Mouse (Mus musculus): Measurements from ENCODE around the gene Mal. TPM values are rescaled to one million over a fixed set of nuclear protein-coding genes. Genes with fewer than 3 reads are reported as not detected.

Mal gene
- polyA plus RNA-seq, 1 experiment from 2014 or later, result 59.7 TPM

GRCm38 (mm10) chr2:127652805-127653204, 3.7 kb downstream of the Mal start:
- peaks cover 34% of the 10 kb centered on the region for H3K27me3 ChIP-seq (ENCODE audit: insufficient read depth, low read length)
- peaks cover 5% of the 10 kb centered on the region for H3K4me1 ChIP-seq (ENCODE audit: insufficient read depth, low read length)
- 0 out of 2 replicates have a peak, but pooled peaks have one; percentile 2 for ATAC-seq (ENCODE audit: low FRiP score, low TSS enrichment)
- 74% methylated on average over 2 of the region's 2 CpGs for WGBS
- H3K4me2 ChIP-seq (replicated peaks; ENCODE audit: low read depth, low read length), result peak overlapping the region; percentile 56; the same call in 1 of the 2 replicates
- H3K9ac ChIP-seq (replicated peaks; ENCODE audit: low read length), result no peak overlapping the region
- no peaks in the 10 kb centered on the region for H3K36me3 ChIP-seq (ENCODE audit: insufficient read depth, low read length)
- no peaks in the 10 kb centered on the region for H3K9me3 ChIP-seq (ENCODE audit: low read length)
- no peak overlapping the region for H3K4me3 ChIP-seq (ENCODE audit: low read length)
- H3K27ac ChIP-seq (ENCODE audit: low read length), result peak overlapping the region; percentile 91

GRCm38 (mm10) chr2:127652335-127652734, 4.2 kb downstream of the Mal start:
- 0 out of 2 replicates have a peak, but pooled peaks have one; percentile 2 for ATAC-seq (ENCODE audit: low FRiP score, low TSS enrichment)
- H3K4me1 ChIP-seq (ENCODE audit: insufficient read depth, low read length), result peaks cover 5% of the 10 kb centered on the region
- H3K9me3 ChIP-seq (ENCODE audit: low read length), result no peaks in the 10 kb centered on the region
- H3K27ac ChIP-seq (ENCODE audit: low read length), result peak overlapping the region; percentile 91
- H3K9ac ChIP-seq (replicated peaks; ENCODE audit: low read length), result no peak overlapping the region
- peaks cover 30% of the 10 kb centered on the region for H3K27me3 ChIP-seq (ENCODE audit: insufficient read depth, low read length)
- 0 out of 2 replicates have a peak overlapping the region, but pooled peaks have one; percentile 16 for H3K4me2 ChIP-seq (replicated peaks; ENCODE audit: low read depth, low read length)
- no peak overlapping the region for H3K4me3 ChIP-seq (ENCODE audit: low read length)
- no peaks in the 10 kb centered on the region for H3K36me3 ChIP-seq (ENCODE audit: insufficient read depth, low read length)

GRCm38 (mm10) chr2:127651601-127652000, 4.9 kb downstream of the Mal start:
- H3K4me3 ChIP-seq (ENCODE audit: low read length), result no peak overlapping the region
- peak overlapping the region; percentile 16; the same call in 1 of the 2 replicates for H3K4me2 ChIP-seq (replicated peaks; ENCODE audit: low read depth, low read length)
- peaks cover 5% of the 10 kb centered on the region for H3K4me1 ChIP-seq (ENCODE audit: insufficient read depth, low read length)
- H3K36me3 ChIP-seq (ENCODE audit: insufficient read depth, low read length), result no peaks in the 10 kb centered on the region
- H3K27me3 ChIP-seq (ENCODE audit: insufficient read depth, low read length), result peaks cover 22% of the 10 kb centered on the region
- peak; percentile 57; the same call in 1 of the 2 replicates for ATAC-seq (ENCODE audit: low FRiP score, low TSS enrichment)
- peak overlapping the region; percentile 91 for H3K27ac ChIP-seq (ENCODE audit: low read length)
- 54% methylated on average over 5 of the region's 5 CpGs for WGBS
- no peak overlapping the region for H3K9ac ChIP-seq (replicated peaks; ENCODE audit: low read length)
- H3K9me3 ChIP-seq (ENCODE audit: low read length), result no peaks in the 10 kb centered on the region

- H3K27me3 ChIP-seq (ENCODE audit: insufficient read depth, low read length), result peaks cover 5% of the 10 kb centered on the region
- H3K27ac ChIP-seq (ENCODE audit: low read length), result no peak overlapping the region
- no peak overlapping the region for H3K9ac ChIP-seq (replicated peaks; ENCODE audit: low read length)
- no peak for ATAC-seq (ENCODE audit: low FRiP score, low TSS enrichment)
- 54% methylated on average over 5 of the region's 5 CpGs for WGBS
- H3K4me3 ChIP-seq (ENCODE audit: low read length), result no peak overlapping the region
- H3K9me3 ChIP-seq (ENCODE audit: low read length), result no peaks in the 10 kb centered on the region
- no peak overlapping the region for H3K4me2 ChIP-seq (replicated peaks; ENCODE audit: low read depth, low read length)
- no peaks in the 10 kb centered on the region for H3K36me3 ChIP-seq (ENCODE audit: insufficient read depth, low read length)
- H3K4me1 ChIP-seq (ENCODE audit: insufficient read depth, low read length), result peaks cover 9% of the 10 kb centered on the region; the same call in 1 of the 2 replicates
Measured at GRCm38 (mm10) chr2:127649921-127650320, 6.6 kb downstream of the Mal start.

GRCm38 (mm10) chr2:127648145-127648544, 8.3 kb downstream of the Mal start:
- H3K9ac ChIP-seq (replicated peaks; ENCODE audit: low read length), result no peak overlapping the region
- no peak overlapping the region for H3K27ac ChIP-seq (ENCODE audit: low read length)
- 86% methylated on average over 6 of the region's 6 CpGs for WGBS
- H3K36me3 ChIP-seq (ENCODE audit: insufficient read depth, low read length), result no peaks in the 10 kb centered on the region
- H3K4me3 ChIP-seq (ENCODE audit: low read length), result no peak overlapping the region
- H3K4me2 ChIP-seq (replicated peaks; ENCODE audit: low read depth, low read length), result no peak overlapping the region
- peaks cover 14% of the 10 kb centered on the region; the same call in 1 of the 2 replicates for H3K4me1 ChIP-seq (ENCODE audit: insufficient read depth, low read length)
- ATAC-seq (ENCODE audit: low FRiP score, low TSS enrichment), result no peak
- H3K9me3 ChIP-seq (ENCODE audit: low read length), result no peaks in the 10 kb centered on the region
- no peaks in the 10 kb centered on the region for H3K27me3 ChIP-seq (ENCODE audit: insufficient read depth, low read length)

GRCm38 (mm10) chr2:127646875-127647274, 9.6 kb downstream of the Mal start:
- no peak overlapping the region for H3K9ac ChIP-seq (replicated peaks; ENCODE audit: low read length)
- no peaks in the 10 kb centered on the region for H3K36me3 ChIP-seq (ENCODE audit: insufficient read depth, low read length)
- peaks cover 14% of the 10 kb centered on the region; the same call in 1 of the 2 replicates for H3K4me1 ChIP-seq (ENCODE audit: insufficient read depth, low read length)
- H3K4me2 ChIP-seq (replicated peaks; ENCODE audit: low read depth, low read length), result no peak overlapping the region
- 71% methylated on average over 5 of the region's 5 CpGs for WGBS
- no peak overlapping the region for H3K27ac ChIP-seq (ENCODE audit: low read length)
- no peaks in the 10 kb centered on the region for H3K27me3 ChIP-seq (ENCODE audit: insufficient read depth, low read length)
- no peaks in the 10 kb centered on the region for H3K9me3 ChIP-seq (ENCODE audit: low read length)
- no peak overlapping the region for H3K4me3 ChIP-seq (ENCODE audit: low read length)
- ATAC-seq (ENCODE audit: low FRiP score, low TSS enrichment), result no peak

GRCm38 (mm10) chr2:127643728-127644704, 12.5 kb downstream of the Mal start:
- H3K27me3 ChIP-seq (ENCODE audit: insufficient read depth, low read length), result no peaks in the 10 kb centered on the region
- ATAC-seq (ENCODE audit: low FRiP score, low TSS enrichment), result no peak
- no peaks in the 10 kb centered on the region for H3K9me3 ChIP-seq (ENCODE audit: low read length)
- peaks cover 9% of the 10 kb centered on the region; the same call in 1 of the 2 replicates for H3K4me1 ChIP-seq (ENCODE audit: insufficient read depth, low read length)
- H3K27ac ChIP-seq (ENCODE audit: low read length), result no peak overlapping the region
- no peak overlapping the region for H3K4me3 ChIP-seq (ENCODE audit: low read length)
- no peak overlapping the region for H3K9ac ChIP-seq (replicated peaks; ENCODE audit: low read length)
- H3K4me2 ChIP-seq (replicated peaks; ENCODE audit: low read depth, low read length), result no peak overlapping the region
- H3K36me3 ChIP-seq (ENCODE audit: insufficient read depth, low read length), result no peaks in the 10 kb centered on the region
- 60% methylated on average over 19 of the region's 19 CpGs for WGBS

GRCm38 (mm10) chr2:127638973-127639372, 17.5 kb downstream of the Mal start:
- Histone ChIP-seq H3K36me3 (ENCODE audit: insufficient read depth, low read length) (0 out of 2 replicates have a peak, but pooled peaks cover 3% of the 10 kb centered on the region), H3K9me3 (ENCODE audit: low read length) (no peaks in the 10 kb centered on the region), H3K27ac (ENCODE audit: low read length) (no peak overlapping the region), H3K4me2 (replicated peaks; ENCODE audit: low read depth, low read length) (no peak overlapping the region), H3K4me1 (ENCODE audit: insufficient read depth, low read length) (peaks cover 10% of the 10 kb centered on the region; the same call in 1 of the 2 replicates), H3K9ac (replicated peaks; ENCODE audit: low read length) (no peak overlapping the region), H3K4me3 (ENCODE audit: low read length) (no peak overlapping the region), H3K27me3 (ENCODE audit: insufficient read depth, low read length) (no peaks in the 10 kb centered on the region)
- no peak for ATAC-seq (ENCODE audit: low FRiP score, low TSS enrichment)
- 71% methylated on average over 9 of the region's 9 CpGs for WGBS

- Histone ChIP-seq H3K4me2 (replicated peaks; ENCODE audit: low read depth, low read length) (no peak overlapping the region), H3K4me1 (ENCODE audit: insufficient read depth, low read length) (peaks cover 5% of the 10 kb centered on the region; the same call in 1 of the 2 replicates), H3K9ac (replicated peaks; ENCODE audit: low read length) (no peak overlapping the region), H3K27me3 (ENCODE audit: insufficient read depth, low read length) (no peaks in the 10 kb centered on the region), H3K4me3 (ENCODE audit: low read length) (no peak overlapping the region), H3K9me3 (ENCODE audit: low read length) (no peaks in the 10 kb centered on the region), H3K27ac (ENCODE audit: low read length) (peak overlapping the region; percentile 78), H3K36me3 (ENCODE audit: insufficient read depth, low read length) (0 out of 2 replicates have a peak, but pooled peaks cover 3% of the 10 kb centered on the region)
- peak; percentile 86 for ATAC-seq (ENCODE audit: low FRiP score, low TSS enrichment)
- WGBS, result 45% methylated on average over 6 of the region's 6 CpGs
Measured at GRCm38 (mm10) chr2:127635581-127635980, 20.9 kb downstream of the Mal start.
